Mouse (Mus musculus): ENCODE data around the gene Plekhh3. TPM values are rescaled to one million over a fixed set of nuclear protein-coding genes. Genes with fewer than 3 reads are reported as not detected.

Gene Plekhh3
- 17.4 and 20.6 TPM in 2 replicates for polyA plus RNA-seq (2012; rRNA removed)
- polyA plus RNA-seq (2014; fragmentation: Nextera tagmentation; extraction: Ambion mirVana), result 19.6 and 20.5 TPM in 2 replicates

DNA sequence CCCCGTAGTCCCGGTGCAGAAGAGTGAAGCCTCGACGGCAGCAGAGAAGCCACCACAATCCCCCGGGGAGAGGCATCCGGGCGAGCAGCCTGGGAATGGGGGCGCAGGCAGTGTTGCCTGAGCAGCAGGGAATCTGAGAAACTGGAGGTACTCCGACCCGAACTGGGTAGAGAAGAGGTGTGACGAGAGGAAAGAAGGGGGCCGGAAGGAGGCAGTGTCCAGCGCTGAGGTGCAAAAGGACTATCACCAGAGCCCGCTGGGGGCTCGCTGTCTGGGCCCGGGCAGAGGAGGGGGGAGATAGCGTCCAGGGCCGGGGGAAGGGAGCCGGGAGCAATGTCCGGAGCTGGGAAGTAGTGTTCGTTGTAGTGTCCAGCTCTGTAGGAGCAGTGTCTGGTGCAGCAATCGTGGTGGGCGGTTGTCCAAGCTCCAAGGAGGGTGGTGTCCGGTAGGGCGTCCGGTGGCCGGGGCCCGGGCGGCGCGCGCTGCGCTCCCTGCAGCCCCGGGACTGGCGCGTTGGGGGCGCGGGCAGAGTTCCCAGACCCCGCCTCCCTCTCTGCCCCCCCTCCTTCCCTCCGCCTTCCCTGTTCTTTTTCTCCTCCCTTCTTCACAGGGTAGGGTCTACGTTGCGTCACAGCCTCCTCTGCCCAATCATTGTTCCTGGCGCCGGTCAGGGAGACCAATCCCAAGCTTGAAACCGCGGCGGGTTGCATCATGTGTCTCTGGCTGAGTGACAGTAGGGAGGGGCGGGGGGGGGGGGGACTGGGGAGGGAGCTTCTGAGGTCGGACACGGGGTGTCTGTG, at the start of gene Plekhh3:
Plekhh3 (minus strand) TSS at position 541 of the 800 bp plus-strand sequence.
- DNase-seq (ENCODE audit: low spot score) (peak; percentile 98), ATAC-seq (ENCODE audit: low FRiP score, low read depth) (peak; percentile 97)
- Histone ChIP-seq H3K9me3 (ENCODE audit: control insufficient read depth, low read length) (no peaks in the 10 kb centered on the region), H3K4me3 (replicated peaks; ENCODE audit: low read length) (peak within 1 kb of the TSS; percentile 81), H3K27ac (replicated peaks; ENCODE audit: low read depth, low read length) (peak within 1 kb of the TSS; percentile 65), H3K4me1 (ENCODE audit: control insufficient read depth, insufficient read depth, low read length) (peaks cover 31% of the 10 kb centered on the region), H3K4me2 (replicated peaks; ENCODE audit: low read depth, low read length, severe bottlenecking) (peak within 1 kb of the TSS; percentile 59), H3K9ac (ENCODE audit: low read depth, low read length, severe bottlenecking) (peak within 1 kb of the TSS; percentile 66), H3K36me3 (ENCODE audit: control insufficient read depth, insufficient read depth, low read length) (peaks cover 18% of the 10 kb centered on the region), H3K27me3 (ENCODE audit: control insufficient read depth, insufficient read depth, low read length) (peaks cover 62% of the 10 kb centered on the region)
- TF ChIP-seq POLR2A (IDR thresholded peaks at IDR 0.05; ENCODE audit: borderline replicate concordance, extremely low read depth, insufficient read depth, insufficient read length), result no peak
- WGBS, result 1% methylated on average over 37 of the region's 50 CpGs

- WGBS, result 68% methylated on average over 2 of the region's 2 CpGs
- no peak for TF ChIP-seq POLR2A (IDR thresholded peaks at IDR 0.05; ENCODE audit: borderline replicate concordance, extremely low read depth, insufficient read depth, insufficient read length)
- no peak for DNase-seq (ENCODE audit: low spot score)
- H3K4me1 ChIP-seq (ENCODE audit: control insufficient read depth, insufficient read depth, low read length), result peaks cover 6% of the 10 kb centered on the region
- no peaks in the 10 kb centered on the region for H3K9me3 ChIP-seq (ENCODE audit: control insufficient read depth, low read length)
- H3K36me3 ChIP-seq (ENCODE audit: control insufficient read depth, insufficient read depth, low read length), result peaks cover 11% of the 10 kb centered on the region; the same call in 1 of the 2 replicates
- H3K27ac ChIP-seq (replicated peaks; ENCODE audit: low read depth, low read length), result no peak overlapping the region
- no peak overlapping the region for H3K4me2 ChIP-seq (replicated peaks; ENCODE audit: low read depth, low read length, severe bottlenecking)
- H3K4me3 ChIP-seq (replicated peaks; ENCODE audit: low read length), result no peak overlapping the region
- no peaks in the 10 kb centered on the region for H3K27me3 ChIP-seq (ENCODE audit: control insufficient read depth, insufficient read depth, low read length)
- ATAC-seq (ENCODE audit: low FRiP score, low read depth), result no peak
- H3K9ac ChIP-seq (ENCODE audit: low read depth, low read length, severe bottlenecking), result no peak overlapping the region
Observed at GRCm38 (mm10) chr11:101220853-101221252, 49.7 kb upstream of the Plekhh3 start.

DNA sequence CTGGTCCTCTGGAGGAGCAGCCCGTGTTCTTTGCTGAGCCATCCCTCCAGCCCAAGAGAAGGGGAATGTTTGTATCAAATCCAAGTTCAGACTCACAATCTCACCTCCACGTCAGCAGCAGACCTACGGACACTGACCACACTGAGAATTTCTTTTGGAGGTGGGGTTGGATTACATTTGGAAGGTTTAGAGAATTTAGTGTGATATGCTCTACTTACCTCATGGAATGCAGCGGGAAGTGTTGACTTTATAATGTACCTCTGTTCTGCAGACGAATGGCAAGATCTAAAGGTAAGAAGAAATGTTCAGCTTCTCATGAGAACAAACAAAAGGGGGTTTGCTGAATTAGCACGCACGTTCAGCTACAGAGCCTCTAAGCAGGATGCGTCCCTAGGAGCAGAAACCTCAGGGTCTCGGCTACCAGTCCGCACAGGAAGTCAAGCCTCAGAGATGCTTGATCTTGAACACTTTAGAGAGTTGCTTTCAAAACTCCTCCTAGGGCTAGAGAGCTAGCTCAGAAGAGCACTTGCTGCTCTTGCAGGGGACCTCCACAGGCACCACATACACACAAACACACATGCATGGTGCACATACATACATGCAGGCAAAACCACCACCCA, 47.4 kb upstream of the Plekhh3 start:
- no peak for DNase-seq (ENCODE audit: low spot score)
- Histone ChIP-seq H3K4me1 (ENCODE audit: control insufficient read depth, insufficient read depth, low read length) (no peaks in the 10 kb centered on the region), H3K4me3 (replicated peaks; ENCODE audit: low read length) (no peak overlapping the region), H3K27me3 (ENCODE audit: control insufficient read depth, insufficient read depth, low read length) (no peaks in the 10 kb centered on the region), H3K36me3 (ENCODE audit: control insufficient read depth, insufficient read depth, low read length) (peaks cover 33% of the 10 kb centered on the region), H3K4me2 (replicated peaks; ENCODE audit: low read depth, low read length, severe bottlenecking) (no peak overlapping the region), H3K27ac (replicated peaks; ENCODE audit: low read depth, low read length) (no peak overlapping the region), H3K9me3 (ENCODE audit: control insufficient read depth, low read length) (no peaks in the 10 kb centered on the region), H3K9ac (ENCODE audit: low read depth, low read length, severe bottlenecking) (no peak overlapping the region)
- 82% methylated on average over 10 of the region's 10 CpGs for WGBS
- TF ChIP-seq POLR2A (IDR thresholded peaks at IDR 0.05; ENCODE audit: borderline replicate concordance, extremely low read depth, insufficient read depth, insufficient read length), result no peak
- ATAC-seq (ENCODE audit: low FRiP score, low read depth), result no peak

- H3K9me3 ChIP-seq (ENCODE audit: control insufficient read depth, low read length), result no peaks in the 10 kb centered on the region
- WGBS, result 83% methylated on average over 5 of the region's 5 CpGs
- peaks cover 44% of the 10 kb centered on the region for H3K36me3 ChIP-seq (ENCODE audit: control insufficient read depth, insufficient read depth, low read length)
- H3K4me2 ChIP-seq (replicated peaks; ENCODE audit: low read depth, low read length, severe bottlenecking), result no peak overlapping the region
- no peaks in the 10 kb centered on the region for H3K4me1 ChIP-seq (ENCODE audit: control insufficient read depth, insufficient read depth, low read length)
- no peak overlapping the region for H3K9ac ChIP-seq (ENCODE audit: low read depth, low read length, severe bottlenecking)
- H3K27ac ChIP-seq (replicated peaks; ENCODE audit: low read depth, low read length), result no peak overlapping the region
- H3K4me3 ChIP-seq (replicated peaks; ENCODE audit: low read length), result no peak overlapping the region
- TF ChIP-seq POLR2A (IDR thresholded peaks at IDR 0.05; ENCODE audit: borderline replicate concordance, extremely low read depth, insufficient read depth, insufficient read length), result no peak
- no peaks in the 10 kb centered on the region for H3K27me3 ChIP-seq (ENCODE audit: control insufficient read depth, insufficient read depth, low read length)
- no peak for DNase-seq (ENCODE audit: low spot score)
- no peak for ATAC-seq (ENCODE audit: low FRiP score, low read depth)
Observed at GRCm38 (mm10) chr11:101216936-101217335, 45.8 kb upstream of the Plekhh3 start.

DNA sequence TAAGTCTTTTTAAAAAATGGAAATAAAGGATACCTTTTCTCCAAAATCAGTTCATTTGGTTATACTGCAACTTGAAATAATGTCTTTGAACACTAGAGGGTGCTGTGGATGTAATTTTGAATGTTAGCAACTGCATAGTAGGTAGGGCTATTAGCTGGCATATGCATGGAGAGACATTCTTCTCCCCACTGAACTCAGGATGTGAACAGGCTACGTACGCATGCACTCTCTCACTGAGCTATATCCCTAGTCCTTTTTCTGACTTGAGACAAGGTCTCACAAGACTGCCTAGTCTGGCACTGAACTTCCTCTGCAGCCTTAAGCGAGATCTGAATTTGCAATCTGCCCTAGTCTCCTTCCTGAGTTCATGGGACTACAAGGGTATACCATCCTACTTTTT, 40.8 kb upstream of the Plekhh3 start:
- H3K36me3 ChIP-seq (ENCODE audit: control insufficient read depth, insufficient read depth, low read length), result peaks cover 70% of the 10 kb centered on the region
- H3K4me2 ChIP-seq (replicated peaks; ENCODE audit: low read depth, low read length, severe bottlenecking), result no peak overlapping the region
- H3K27ac ChIP-seq (replicated peaks; ENCODE audit: low read depth, low read length), result no peak overlapping the region
- H3K4me1 ChIP-seq (ENCODE audit: control insufficient read depth, insufficient read depth, low read length), result no peaks in the 10 kb centered on the region
- no peaks in the 10 kb centered on the region for H3K27me3 ChIP-seq (ENCODE audit: control insufficient read depth, insufficient read depth, low read length)
- no peaks in the 10 kb centered on the region for H3K9me3 ChIP-seq (ENCODE audit: control insufficient read depth, low read length)
- H3K4me3 ChIP-seq (replicated peaks; ENCODE audit: low read length), result no peak overlapping the region
- WGBS, result 42% methylated on average over 3 of the region's 3 CpGs
- TF ChIP-seq POLR2A (IDR thresholded peaks at IDR 0.05; ENCODE audit: borderline replicate concordance, extremely low read depth, insufficient read depth, insufficient read length), result no peak
- ATAC-seq (ENCODE audit: low FRiP score, low read depth), result no peak
- peak; percentile 87 for DNase-seq (ENCODE audit: low spot score)
- no peak overlapping the region for H3K9ac ChIP-seq (ENCODE audit: low read depth, low read length, severe bottlenecking)

Measured in limb, embryonic 14.5 days (tissue).